In genomic region chr1:147175350-147175749, GRCm38 (mm10) we compare ENCODE assay signal across 31 mouse cellular contexts.
"Had no signal": no experiment of that assay in that cellular context is flagged by ENCODE, and none has a peak within 500 bp of the region (broad histone marks: within the 10 kb centered on the region; RNA-seq: fewer than 3 reads in every experiment).

No protein-coding gene starts in this region.

- H3K4me3 ChIP-seq: limb, embryonic 10.5 days; limb, embryonic 12.5 days; limb, embryonic 13.5 days; limb, embryonic 15.5 days; liver, embryonic 12.5 days; liver, embryonic 13.5 days; liver, embryonic 15.5 days; lung, embryonic 15.5 days; megakaryocyte, embryonic 14.5 days; midbrain, embryonic 10.5 days; midbrain, embryonic 12.5 days; midbrain, embryonic 13.5 days; midbrain, embryonic 15.5 days; myocyte; neural tube, embryonic 12.5 days had no signal

- H3K36me3 ChIP-seq: limb, embryonic 10.5 days; limb, embryonic 12.5 days; limb, embryonic 13.5 days; limb, embryonic 15.5 days; liver, embryonic 12.5 days; liver, embryonic 13.5 days; liver, embryonic 15.5 days; lung, embryonic 15.5 days; midbrain, embryonic 10.5 days; midbrain, embryonic 12.5 days; midbrain, embryonic 13.5 days; midbrain, embryonic 15.5 days; neural tube, embryonic 12.5 days had no signal

- H3K9ac ChIP-seq: limb, embryonic 12.5 days; limb, embryonic 13.5 days; limb, embryonic 15.5 days; liver, embryonic 12.5 days; liver, embryonic 13.5 days; liver, embryonic 14.5 days; liver, embryonic 15.5 days; liver, postnatal 0 days; lung, embryonic 14.5 days; lung, embryonic 15.5 days; midbrain, embryonic 12.5 days; midbrain, embryonic 13.5 days; midbrain, embryonic 15.5 days; neural tube, embryonic 12.5 days had no signal

- H3K27ac ChIP-seq: limb, embryonic 10.5 days; limb, embryonic 12.5 days; limb, embryonic 13.5 days; limb, embryonic 15.5 days; liver, embryonic 12.5 days; liver, embryonic 13.5 days; liver, embryonic 14.5 days; liver, embryonic 15.5 days; lung, embryonic 15.5 days; macrophage; midbrain, embryonic 10.5 days; midbrain, embryonic 12.5 days; midbrain, embryonic 13.5 days; midbrain, embryonic 15.5 days; neural tube, embryonic 12.5 days had no signal

- DNase-seq: left cerebral cortex, postnatal 4 days; liver; liver, embryonic 13.5 days; liver, postnatal 0 days; lung, adult 18-20 months; lung, adult 2 months; lung, embryonic 14.5 days; lung, postnatal 10 days; lung, postnatal 14 days; lung, postnatal 36 days; lung, postnatal 4 days; midbrain, embryonic 14.5 days had no signal

- H3K27me3 ChIP-seq: limb, embryonic 12.5 days; limb, embryonic 13.5 days; limb, embryonic 15.5 days; liver, embryonic 12.5 days; liver, embryonic 13.5 days; liver, embryonic 15.5 days; lung, embryonic 15.5 days; megakaryocyte, embryonic 14.5 days; midbrain, embryonic 12.5 days; midbrain, embryonic 13.5 days; midbrain, embryonic 15.5 days; neural tube, embryonic 12.5 days had no signal

- ATAC-seq: liver, embryonic 12.5 days; liver, postnatal 0 days; lung, postnatal 0 days; midbrain, embryonic 13.5 days; midbrain, embryonic 15.5 days; midbrain, embryonic 16.5 days had no signal

- H3K9me3 ChIP-seq: limb, embryonic 10.5 days; limb, embryonic 15.5 days; liver, embryonic 12.5 days; liver, embryonic 13.5 days; liver, embryonic 15.5 days; lung, embryonic 15.5 days; midbrain, embryonic 10.5 days; midbrain, embryonic 12.5 days; midbrain, embryonic 13.5 days; midbrain, embryonic 15.5 days; neural tube, embryonic 12.5 days had no signal

- H3K4me2 ChIP-seq: limb, embryonic 12.5 days; limb, embryonic 13.5 days; limb, embryonic 15.5 days; liver, embryonic 12.5 days; liver, embryonic 13.5 days; liver, embryonic 15.5 days; lung, embryonic 14.5 days; lung, embryonic 15.5 days; midbrain, embryonic 11.5 days; midbrain, embryonic 12.5 days; midbrain, embryonic 13.5 days; midbrain, embryonic 15.5 days; neural tube, embryonic 12.5 days had no signal

- H3K4me1 ChIP-seq: limb, embryonic 10.5 days; limb, embryonic 12.5 days; limb, embryonic 13.5 days; limb, embryonic 15.5 days; liver, embryonic 12.5 days; liver, embryonic 13.5 days; liver, embryonic 15.5 days; lung, embryonic 15.5 days; megakaryocyte, embryonic 14.5 days; midbrain, embryonic 10.5 days; midbrain, embryonic 12.5 days; midbrain, embryonic 13.5 days; midbrain, embryonic 15.5 days; neural tube, embryonic 12.5 days had no signal
